Mouse (Mus musculus): Measurements from ENCODE around the gene Atxn1. TPM values are rescaled to one million over a fixed set of nuclear protein-coding genes. Genes with fewer than 3 reads are reported as not detected.

Atxn1 gene
- polyA plus RNA-seq, 1 experiment from 2014 or later = 9.0 TPM

GRCm38 (mm10) chr13:45863779-45864178 lies 101.0 kb downstream of the Atxn1 start:
- H3K27me3 ChIP-seq (replicated peaks) = no peaks in the 10 kb centered on the region
- H3K9me3 ChIP-seq = no peaks in the 10 kb centered on the region
- no peaks in the 10 kb centered on the region for H3K36me3 ChIP-seq (replicated peaks)
- whole genome bisulfite sequencing = 84% methylated on average over 8 of the region's 8 CpGs
- ATAC-seq (replicated peaks) = no peak
- no peak overlapping the region for H3K9ac ChIP-seq
- no peak overlapping the region for H3K27ac ChIP-seq
- H3K4me3 ChIP-seq = no peak overlapping the region
- peaks cover 14% of the 10 kb centered on the region; the same call in 1 of the 2 replicates for H3K4me1 ChIP-seq
- no peak overlapping the region for H3K4me2 ChIP-seq

DNA sequence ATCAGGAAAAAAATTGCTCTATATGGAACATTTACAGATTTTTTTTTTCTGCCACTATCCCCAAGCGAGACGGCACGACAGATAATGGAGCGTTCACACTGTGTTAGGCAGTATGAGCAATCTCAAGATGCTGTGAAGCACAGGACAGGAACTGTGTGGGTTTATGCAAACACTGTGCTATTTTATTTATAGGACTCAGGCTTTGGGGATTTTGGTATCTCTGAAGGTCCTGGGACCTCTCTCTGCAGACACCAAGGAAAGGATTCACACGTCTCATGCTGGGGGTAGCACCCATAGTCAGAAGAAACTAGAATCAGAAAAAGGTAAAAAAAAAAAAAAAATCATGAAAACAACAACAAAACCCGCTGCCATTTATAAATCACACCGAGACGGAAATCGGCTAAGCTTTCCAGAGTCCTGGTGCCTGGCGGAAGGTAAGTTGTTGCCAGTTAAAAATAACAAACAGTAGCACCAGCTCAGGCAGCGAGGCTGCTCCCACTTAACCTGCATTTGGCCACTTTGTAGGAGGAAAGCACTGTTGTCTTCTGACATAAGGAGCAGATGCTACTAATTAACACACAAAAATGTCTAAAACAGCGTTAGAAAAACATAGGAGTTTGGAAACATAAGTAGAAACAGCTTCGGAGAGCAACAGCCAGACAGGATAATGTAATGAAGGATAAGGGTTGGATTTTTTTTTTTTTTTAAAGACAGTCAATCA lies 102.8 kb downstream of the Atxn1 start:
- no peaks in the 10 kb centered on the region for H3K9me3 ChIP-seq
- no peaks in the 10 kb centered on the region for H3K27me3 ChIP-seq (replicated peaks)
- ATAC-seq (replicated peaks) = no peak
- 70% methylated on average over 13 of the region's 13 CpGs for WGBS
- H3K36me3 ChIP-seq (replicated peaks) = no peaks in the 10 kb centered on the region
- H3K4me2 ChIP-seq = no peak overlapping the region
- H3K4me3 ChIP-seq = no peak overlapping the region
- H3K9ac ChIP-seq = no peak overlapping the region
- H3K4me1 ChIP-seq = peaks cover 15% of the 10 kb centered on the region; the same call in 1 of the 2 replicates
- H3K27ac ChIP-seq = no peak overlapping the region

DNA sequence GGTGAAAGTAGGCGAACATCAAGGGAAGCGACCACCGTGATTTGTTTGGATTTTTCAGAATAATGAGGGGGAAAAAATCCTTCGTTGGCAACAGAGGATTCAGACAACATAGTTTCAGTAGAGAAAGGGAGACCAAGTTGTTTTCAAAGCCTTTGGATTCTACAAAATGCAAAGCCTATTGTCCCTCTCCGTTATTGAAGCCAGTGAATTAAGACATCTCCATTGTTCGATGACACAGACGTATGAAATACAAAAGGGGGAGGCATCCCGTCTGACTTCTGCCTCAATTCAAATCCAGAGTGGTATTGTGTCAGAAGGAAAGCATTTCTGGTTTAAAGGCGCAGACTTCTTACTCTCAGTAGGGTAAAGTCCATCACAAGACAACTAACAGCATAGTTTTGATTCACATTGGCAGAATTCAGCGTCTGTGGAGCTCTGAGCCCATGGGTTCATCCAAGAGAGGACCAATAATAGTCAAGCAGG lies 103.7 kb downstream of the Atxn1 start:
- H3K27me3 ChIP-seq (replicated peaks) = no peaks in the 10 kb centered on the region
- no peak for ATAC-seq (replicated peaks)
- 10% methylated on average over 10 of the region's 10 CpGs for WGBS
- H3K9me3 ChIP-seq = no peaks in the 10 kb centered on the region
- no peak overlapping the region for H3K9ac ChIP-seq
- peaks cover 15% of the 10 kb centered on the region; the same call in 1 of the 2 replicates for H3K4me1 ChIP-seq
- no peak overlapping the region for H3K4me2 ChIP-seq
- H3K4me3 ChIP-seq = no peak overlapping the region
- no peak overlapping the region for H3K27ac ChIP-seq
- H3K36me3 ChIP-seq (replicated peaks) = no peaks in the 10 kb centered on the region

- 70% methylated on average over 12 of the region's 12 CpGs for WGBS
- no peak overlapping the region for H3K9ac ChIP-seq
- peaks cover 15% of the 10 kb centered on the region; the same call in 1 of the 2 replicates for H3K4me1 ChIP-seq
- H3K27me3 ChIP-seq (replicated peaks) = no peaks in the 10 kb centered on the region
- H3K27ac ChIP-seq = no peak overlapping the region
- H3K4me2 ChIP-seq = no peak overlapping the region
- no peak overlapping the region for H3K4me3 ChIP-seq
- H3K36me3 ChIP-seq (replicated peaks) = no peaks in the 10 kb centered on the region
- ATAC-seq (replicated peaks) = 0 out of 2 replicates have a peak, but pooled peaks have one; percentile 56
- no peaks in the 10 kb centered on the region for H3K9me3 ChIP-seq
Measured at GRCm38 (mm10) chr13:45859081-45859709, 105.6 kb downstream of the Atxn1 start.

DNA sequence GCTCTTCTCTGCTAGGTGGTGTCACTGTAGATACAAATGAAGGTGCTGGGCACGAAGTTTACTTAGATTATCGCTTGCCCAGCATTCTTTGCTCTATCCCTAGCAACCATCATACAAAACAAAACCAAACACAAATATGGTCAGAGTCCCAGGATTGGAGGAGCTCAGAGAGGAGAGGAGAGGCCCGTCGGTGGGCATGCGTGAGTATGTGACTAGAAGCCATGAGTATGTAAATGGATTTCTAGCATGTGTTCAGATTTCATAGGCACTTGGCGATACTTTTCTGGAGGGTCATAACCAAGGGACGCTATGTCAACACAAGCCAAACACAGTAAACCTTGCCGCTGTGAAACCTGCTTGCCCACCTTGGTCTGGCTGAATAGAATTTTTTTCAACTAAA lies 107.4 kb downstream of the Atxn1 start:
- H3K9ac ChIP-seq = no peak overlapping the region
- 83% methylated on average over 8 of the region's 8 CpGs for WGBS
- no peak overlapping the region for H3K4me2 ChIP-seq
- H3K4me1 ChIP-seq = peaks cover 15% of the 10 kb centered on the region; the same call in 1 of the 2 replicates
- H3K9me3 ChIP-seq = no peaks in the 10 kb centered on the region
- no peak overlapping the region for H3K27ac ChIP-seq
- H3K27me3 ChIP-seq (replicated peaks) = no peaks in the 10 kb centered on the region
- no peak for ATAC-seq (replicated peaks)
- no peak overlapping the region for H3K4me3 ChIP-seq
- no peaks in the 10 kb centered on the region for H3K36me3 ChIP-seq (replicated peaks)

GRCm38 (mm10) chr13:45854531-45854930 lies 110.3 kb downstream of the Atxn1 start:
- no peaks in the 10 kb centered on the region for H3K9me3 ChIP-seq
- no peaks in the 10 kb centered on the region for H3K36me3 ChIP-seq (replicated peaks)
- peaks cover 5% of the 10 kb centered on the region; the same call in 1 of the 2 replicates for H3K4me1 ChIP-seq
- WGBS = 68% methylated on average over 5 of the region's 5 CpGs
- no peak overlapping the region for H3K27ac ChIP-seq
- H3K9ac ChIP-seq = no peak overlapping the region
- H3K4me2 ChIP-seq = no peak overlapping the region
- no peak for ATAC-seq (replicated peaks)
- H3K27me3 ChIP-seq (replicated peaks) = no peaks in the 10 kb centered on the region
- H3K4me3 ChIP-seq = no peak overlapping the region

GRCm38 (mm10) chr13:45853691-45854090 lies 111.1 kb downstream of the Atxn1 start:
- H3K4me1 ChIP-seq = no peaks in the 10 kb centered on the region; the same call in 1 of the 2 replicates
- no peak overlapping the region for H3K4me2 ChIP-seq
- no peaks in the 10 kb centered on the region for H3K27me3 ChIP-seq (replicated peaks)
- no peaks in the 10 kb centered on the region for H3K9me3 ChIP-seq
- no peak overlapping the region for H3K9ac ChIP-seq
- no peaks in the 10 kb centered on the region for H3K36me3 ChIP-seq (replicated peaks)
- ATAC-seq (replicated peaks) = no peak
- H3K27ac ChIP-seq = no peak overlapping the region
- WGBS = 88% methylated on average over 6 of the region's 6 CpGs
- no peak overlapping the region for H3K4me3 ChIP-seq

DNA sequence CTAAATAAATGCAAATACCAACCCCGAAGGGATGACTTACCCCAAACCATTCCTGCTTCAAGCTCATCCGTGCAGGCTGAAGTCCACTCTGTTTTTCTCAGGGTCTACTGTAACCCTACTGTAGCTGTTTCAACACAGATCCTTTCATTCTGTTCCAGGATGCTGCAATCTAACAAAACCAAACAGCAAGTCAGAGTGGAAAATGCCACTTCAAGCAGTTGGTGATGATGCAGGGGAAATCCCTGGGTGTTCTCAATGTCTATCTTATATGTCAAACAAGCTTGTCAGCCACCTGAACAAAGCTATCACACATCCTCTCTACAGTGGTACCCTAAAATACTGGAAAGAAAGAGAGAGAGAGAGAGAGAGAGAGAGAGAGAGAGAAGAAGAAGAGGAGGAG lies 112.5 kb downstream of the Atxn1 start:
- Histone ChIP-seq H3K4me2 (no peak overlapping the region), H3K27me3 (replicated peaks) (no peaks in the 10 kb centered on the region), H3K4me3 (no peak overlapping the region), H3K9me3 (no peaks in the 10 kb centered on the region), H3K4me1 (no peaks in the 10 kb centered on the region), H3K36me3 (replicated peaks) (no peaks in the 10 kb centered on the region), H3K9ac (no peak overlapping the region), H3K27ac (no peak overlapping the region)
- WGBS = 90% methylated on average over 2 of the region's 2 CpGs
- no peak for ATAC-seq (replicated peaks)

DNA sequence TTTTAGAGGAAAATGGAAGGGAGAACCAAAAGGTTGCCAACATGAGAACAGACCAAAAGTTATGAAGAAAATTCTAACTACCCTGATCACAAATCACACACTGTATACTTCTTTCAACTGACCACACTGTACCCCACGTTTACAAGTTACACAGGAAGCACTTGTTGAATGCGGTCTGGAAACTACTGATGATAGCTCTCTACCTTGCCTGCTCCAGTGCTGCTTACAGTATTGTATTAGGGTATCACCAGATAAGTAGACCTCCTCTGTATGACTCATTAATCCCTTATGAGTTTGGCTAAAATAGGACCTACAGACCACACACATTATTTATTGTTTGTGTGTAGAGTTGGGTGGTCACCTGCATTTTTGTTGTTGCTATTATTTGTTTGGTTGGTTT lies 113.1 kb downstream of the Atxn1 start:
- H3K4me3 ChIP-seq = no peak overlapping the region
- no peak overlapping the region for H3K9ac ChIP-seq
- H3K27ac ChIP-seq = no peak overlapping the region
- H3K27me3 ChIP-seq (replicated peaks) = no peaks in the 10 kb centered on the region
- H3K4me1 ChIP-seq = no peaks in the 10 kb centered on the region
- no peak overlapping the region for H3K4me2 ChIP-seq
- no peak for ATAC-seq (replicated peaks)
- 88% methylated on average over 2 of the region's 2 CpGs for WGBS
- no peaks in the 10 kb centered on the region for H3K36me3 ChIP-seq (replicated peaks)
- H3K9me3 ChIP-seq = no peaks in the 10 kb centered on the region

GRCm38 (mm10) chr13:45851156-45851555 lies 113.7 kb downstream of the Atxn1 start:
- H3K4me3 ChIP-seq = no peak overlapping the region
- H3K27ac ChIP-seq = no peak overlapping the region

GRCm38 (mm10) chr13:45850181-45850974 lies 114.4 kb downstream of the Atxn1 start:
- H3K4me1 ChIP-seq = no peaks in the 10 kb centered on the region
- no peak overlapping the region for H3K27ac ChIP-seq
- no peak overlapping the region for H3K4me2 ChIP-seq
- no peaks in the 10 kb centered on the region for H3K36me3 ChIP-seq (replicated peaks)
- WGBS = 90% methylated on average over 5 of the region's 5 CpGs
- H3K27me3 ChIP-seq (replicated peaks) = no peaks in the 10 kb centered on the region
- no peak overlapping the region for H3K4me3 ChIP-seq
- no peaks in the 10 kb centered on the region for H3K9me3 ChIP-seq
- ATAC-seq (replicated peaks) = no peak
- H3K9ac ChIP-seq = no peak overlapping the region

More at GRCm38 (mm10) chr13:45851156-45851555, 113.7 kb downstream of the Atxn1 start:
- WGBS = 70% methylated on average over 4 of the region's 4 CpGs
- no peaks in the 10 kb centered on the region for H3K36me3 ChIP-seq (replicated peaks)
- H3K4me1 ChIP-seq = no peaks in the 10 kb centered on the region
- H3K9me3 ChIP-seq = no peaks in the 10 kb centered on the region
- no peak overlapping the region for H3K9ac ChIP-seq
- no peak overlapping the region for H3K4me2 ChIP-seq
- H3K27me3 ChIP-seq (replicated peaks) = no peaks in the 10 kb centered on the region
- no peak for ATAC-seq (replicated peaks)

All from midbrain, embryonic 15.5 days (tissue).